Mouse (Mus musculus): ENCODE measurements around the gene Ppt2. TPM values are rescaled to one million over a fixed set of nuclear protein-coding genes. Genes with fewer than 3 reads are reported as not detected.

Gene Ppt2
- total RNA-seq, 2 experiments from 2014 or later: 57.8 to 70.0 TPM

DNA sequence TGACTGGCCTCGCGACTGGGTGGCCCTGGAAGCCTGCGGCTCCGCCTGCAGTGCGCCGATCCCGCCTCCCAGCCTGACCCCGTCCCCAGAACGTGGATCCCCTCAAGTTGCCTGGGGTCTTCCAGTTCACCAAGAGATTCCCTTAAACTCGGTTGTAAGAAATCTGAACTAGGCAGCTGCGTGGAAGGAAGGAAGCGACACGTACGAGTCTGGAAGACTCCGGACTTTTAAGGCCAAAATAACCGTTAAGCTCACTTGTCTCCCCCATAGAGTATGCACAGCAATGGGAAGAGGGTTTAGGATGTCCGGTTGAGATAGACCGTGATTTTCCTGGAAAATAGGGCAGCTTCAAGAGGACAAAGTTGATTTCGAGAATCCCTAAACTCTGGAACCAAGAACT lies 40.5 kb downstream of the Ppt2 start:
- DNase-seq: no peak

DNA sequence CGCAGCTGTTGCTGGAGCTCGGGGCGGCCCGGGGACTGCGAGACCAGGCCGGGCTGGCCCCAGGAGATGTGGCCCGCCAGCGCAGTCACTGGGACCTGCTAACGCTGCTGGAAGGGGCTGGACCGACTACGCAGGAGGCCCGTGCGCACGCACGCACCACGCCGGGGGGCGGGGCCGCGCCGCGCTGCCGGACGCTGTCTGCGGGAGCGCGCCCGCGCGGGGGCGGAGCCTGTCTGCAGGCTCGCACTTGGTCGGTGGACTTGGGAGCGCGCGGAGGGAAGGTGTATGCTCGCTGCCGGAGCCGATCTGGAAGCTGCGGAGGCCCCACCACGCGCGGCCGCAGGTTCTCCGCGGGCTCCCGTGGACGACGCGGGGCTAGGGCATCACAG lies 40.9 kb downstream of the Ppt2 start:
- peak; percentile 97 to 99 for DNase-seq

DNA sequence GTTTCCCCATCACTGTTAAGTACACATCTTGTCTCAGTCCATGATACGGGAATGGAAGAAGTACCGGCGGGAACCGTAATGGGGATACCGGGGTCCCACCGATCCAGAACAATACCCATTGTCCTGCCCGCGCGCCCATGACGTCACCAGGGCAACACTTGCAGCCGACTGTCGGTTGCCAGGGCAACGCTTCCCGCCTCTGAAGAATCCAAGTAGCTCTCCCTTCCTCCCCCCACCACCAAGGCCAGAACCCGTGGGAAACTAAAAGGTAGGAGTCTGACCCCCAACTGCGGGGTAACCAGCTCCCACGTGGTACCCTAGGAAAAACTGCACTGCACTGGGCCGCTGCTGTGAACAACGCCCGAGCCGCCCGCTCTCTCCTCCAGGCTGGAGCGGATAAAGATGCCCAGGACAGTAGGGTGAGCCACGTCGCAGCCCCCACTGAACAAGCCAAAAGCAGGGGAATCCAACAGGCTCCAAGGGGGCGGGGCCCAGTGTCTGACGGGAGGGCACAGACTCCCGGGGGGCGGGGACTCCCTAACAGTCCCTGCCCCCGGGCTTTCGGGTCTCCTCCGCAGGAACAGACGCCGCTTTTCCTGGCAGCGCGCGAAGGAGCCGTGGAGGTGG lies 41.4 kb downstream of the Ppt2 start:
- DNase-seq: peak; percentile 89 to 95

DNA sequence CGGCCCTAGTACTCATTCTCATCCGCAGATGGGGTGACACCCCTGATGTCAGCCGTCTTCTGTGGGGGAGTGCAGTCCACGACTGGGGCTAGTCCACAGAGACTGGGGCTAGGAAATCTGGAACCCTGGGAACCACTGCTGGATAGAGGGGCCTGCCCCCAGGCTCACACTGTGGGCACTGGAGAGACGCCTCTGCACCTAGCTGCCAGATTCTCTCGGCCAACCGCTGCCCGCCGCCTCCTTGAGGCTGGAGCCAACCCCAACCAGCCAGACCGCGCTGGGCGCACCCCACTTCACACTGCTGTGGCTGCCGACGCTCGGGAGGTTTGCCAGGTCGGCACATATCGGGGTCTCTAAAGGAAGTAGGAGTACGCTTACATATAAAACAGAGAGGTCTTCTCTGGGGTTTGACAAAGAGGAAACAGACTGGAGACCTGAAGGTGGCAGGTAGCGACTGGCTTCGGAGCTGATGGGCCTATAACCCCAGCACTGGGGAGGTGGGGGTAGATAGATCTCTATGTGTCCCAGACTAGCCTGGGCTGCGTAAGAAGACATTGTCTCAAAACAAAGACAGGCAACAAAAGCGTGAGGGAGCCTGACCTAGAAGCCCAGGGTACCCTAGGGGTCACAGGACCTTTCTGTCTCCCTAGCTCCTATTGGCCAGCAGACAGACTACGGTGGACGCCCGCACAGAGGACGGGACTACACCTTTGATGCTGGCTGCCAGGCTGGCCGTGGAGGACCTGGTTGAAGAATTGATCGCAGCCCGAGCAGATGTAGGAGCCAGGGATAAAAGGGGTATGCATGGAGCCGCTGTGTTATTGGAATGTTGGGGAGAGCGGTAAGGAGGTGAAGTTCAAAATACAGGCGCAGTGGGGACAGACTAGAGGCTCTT lies 42.2 kb downstream of the Ppt2 start:
- no peak for DNase-seq

DNA sequence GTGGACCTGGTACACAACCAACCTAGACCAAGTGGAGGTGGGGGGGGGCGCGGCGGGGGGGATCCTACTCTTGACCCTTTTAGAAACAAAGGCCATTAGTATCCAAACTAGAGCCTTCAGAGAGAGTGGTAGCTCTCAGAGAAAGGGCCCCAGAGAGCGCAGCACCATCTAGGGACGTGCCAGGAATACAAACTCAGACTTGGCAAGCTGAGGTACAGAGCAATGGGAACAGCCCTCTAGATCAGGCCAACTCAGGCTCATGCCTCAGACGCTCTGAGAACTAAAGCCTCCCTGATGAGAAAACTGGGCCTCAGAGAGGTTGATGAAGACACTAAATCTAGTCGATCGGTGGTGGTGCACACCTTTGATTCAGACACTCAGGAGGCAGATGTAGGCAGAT lies 43.2 kb downstream of the Ppt2 start:
- no peak for DNase-seq

DNA sequence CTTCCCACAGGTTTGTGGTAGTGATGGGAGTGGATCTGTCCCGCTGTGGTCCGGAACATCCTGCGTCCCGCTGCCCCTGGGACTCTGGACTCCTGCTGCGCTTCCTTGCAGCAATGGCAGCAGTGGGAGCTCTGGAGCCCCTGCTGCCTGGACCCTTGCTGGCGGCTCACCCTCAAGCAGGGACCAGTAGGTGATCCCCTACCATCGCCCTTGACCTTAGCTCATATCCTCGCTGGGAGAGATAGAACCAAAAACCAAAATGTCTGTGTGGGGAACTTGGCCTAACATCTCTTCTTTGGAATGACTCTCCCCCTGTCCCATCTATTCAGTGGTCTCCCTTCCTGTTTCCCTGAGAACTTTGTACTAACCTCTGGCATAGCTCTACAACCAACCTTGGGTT lies 44.5 kb downstream of the Ppt2 start:
- DNase-seq: no peak

DNA sequence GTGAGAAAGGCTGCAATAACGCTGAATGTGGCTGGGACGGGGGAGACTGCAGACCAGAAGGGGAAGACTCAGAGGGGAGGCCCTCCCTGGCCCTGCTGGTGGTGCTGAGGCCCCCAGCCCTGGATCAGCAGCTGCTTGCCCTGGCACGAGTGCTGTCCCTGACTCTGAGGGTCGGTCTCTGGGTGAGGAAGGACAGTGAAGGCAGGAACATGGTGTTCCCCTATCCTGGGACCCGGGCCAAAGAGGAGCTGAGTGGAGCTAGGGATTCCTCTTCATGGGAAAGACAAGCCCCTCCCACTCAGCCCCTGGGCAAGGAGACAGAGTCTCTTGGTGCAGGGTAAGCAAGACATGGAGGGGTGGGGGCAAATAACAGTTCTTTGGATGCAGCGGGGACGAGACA lies 44.9 kb downstream of the Ppt2 start:
- DNase-seq: peak in 1 of 2 experiments; percentile 65

DNA sequence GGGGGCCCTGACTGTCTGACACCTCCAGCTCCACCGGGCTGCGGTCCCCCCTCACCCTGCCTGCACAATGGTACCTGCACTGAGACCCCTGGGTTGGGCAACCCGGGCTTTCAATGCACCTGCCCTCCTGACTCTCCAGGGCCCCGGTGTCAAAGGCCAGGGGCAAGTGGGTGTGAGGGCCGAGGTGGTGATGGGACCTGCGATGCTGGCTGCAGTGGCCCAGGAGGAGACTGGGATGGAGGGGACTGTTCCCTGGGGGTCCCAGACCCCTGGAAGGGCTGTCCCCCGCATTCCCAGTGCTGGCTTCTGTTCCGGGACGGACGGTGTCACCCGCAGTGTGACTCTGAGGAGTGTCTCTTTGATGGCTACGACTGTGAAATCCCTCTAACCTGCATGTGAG lies 45.8 kb downstream of the Ppt2 start:
- DNase-seq: no peak

DNA sequence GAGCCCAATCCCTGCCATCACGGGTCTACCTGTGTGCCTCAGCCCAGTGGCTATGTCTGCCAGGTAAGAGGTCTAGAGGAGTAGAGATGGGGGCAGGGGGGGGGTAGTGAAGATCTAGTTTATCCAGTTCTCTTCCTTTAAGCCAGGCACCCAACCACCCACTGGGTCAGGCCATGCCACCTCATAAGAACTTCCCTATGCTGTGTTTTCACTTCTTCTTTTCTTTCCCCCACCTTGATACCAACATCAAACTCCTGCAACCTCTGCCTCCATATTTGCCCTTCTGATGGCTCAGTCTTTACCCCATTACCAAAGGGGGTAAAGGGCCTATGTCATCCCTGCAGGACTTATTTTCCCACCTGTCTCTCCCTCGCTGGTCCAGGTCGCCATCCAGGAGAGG lies 50.2 kb downstream of the Ppt2 start:
- no peak for DNase-seq

DNA sequence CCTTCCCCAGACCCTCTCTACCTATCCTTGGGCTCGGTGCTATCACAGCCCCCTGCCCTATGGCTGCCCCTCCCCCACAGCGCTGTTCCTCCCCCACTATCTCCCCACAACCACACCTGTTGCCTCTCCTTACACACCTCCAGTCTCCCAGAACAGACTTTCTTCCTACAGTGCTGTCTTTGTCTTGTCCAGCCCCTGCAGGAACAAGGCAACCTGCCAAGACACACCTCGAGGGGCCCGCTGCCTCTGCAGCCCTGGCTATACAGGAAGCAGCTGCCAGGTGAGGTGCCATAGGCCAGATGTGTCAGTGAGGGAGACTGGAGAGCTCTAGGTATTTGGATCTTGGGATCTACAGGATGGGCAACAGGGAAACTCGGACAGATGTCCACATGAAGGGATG lies 51.7 kb downstream of the Ppt2 start:
- no peak for DNase-seq

DNA sequence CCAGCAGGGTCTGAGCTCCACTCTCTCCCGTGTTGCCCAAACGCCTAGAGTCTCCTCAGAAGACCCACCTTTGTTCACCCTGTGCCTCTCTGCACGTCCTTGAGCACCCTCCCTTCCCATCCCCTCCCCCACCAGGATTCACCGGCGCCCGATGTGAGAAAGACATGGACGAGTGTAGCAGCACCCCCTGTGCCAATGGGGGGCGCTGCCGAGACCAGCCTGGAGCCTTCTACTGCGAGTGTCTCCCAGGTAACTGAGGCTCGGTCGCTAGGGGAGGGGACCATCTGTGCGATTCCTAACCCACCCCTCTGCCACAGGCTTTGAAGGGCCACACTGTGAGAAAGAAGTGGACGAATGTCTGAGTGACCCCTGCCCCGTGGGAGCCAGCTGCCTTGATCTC lies 55.9 kb downstream of the Ppt2 start:
- no peak for DNase-seq

DNA sequence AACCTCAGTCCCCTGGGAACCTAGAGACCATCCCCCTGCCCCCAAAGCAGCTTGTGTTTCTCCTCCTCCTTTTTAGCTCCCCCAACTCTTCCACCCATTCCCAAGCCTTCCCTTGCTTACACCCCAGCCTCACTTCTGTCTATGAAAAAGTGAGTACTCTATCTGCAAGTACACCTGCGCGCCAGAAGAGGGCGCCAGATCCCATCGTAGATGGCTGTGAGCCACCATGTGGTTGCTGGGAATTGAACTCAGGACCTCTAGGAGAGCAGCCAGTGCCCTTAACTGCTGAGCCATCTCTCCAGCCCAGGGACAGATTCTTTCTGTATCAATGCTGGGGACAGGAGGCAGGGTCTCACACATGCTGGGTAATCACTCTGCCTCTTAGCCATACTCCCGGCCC lies 56.4 kb downstream of the Ppt2 start:
- no peak for DNase-seq

DNA sequence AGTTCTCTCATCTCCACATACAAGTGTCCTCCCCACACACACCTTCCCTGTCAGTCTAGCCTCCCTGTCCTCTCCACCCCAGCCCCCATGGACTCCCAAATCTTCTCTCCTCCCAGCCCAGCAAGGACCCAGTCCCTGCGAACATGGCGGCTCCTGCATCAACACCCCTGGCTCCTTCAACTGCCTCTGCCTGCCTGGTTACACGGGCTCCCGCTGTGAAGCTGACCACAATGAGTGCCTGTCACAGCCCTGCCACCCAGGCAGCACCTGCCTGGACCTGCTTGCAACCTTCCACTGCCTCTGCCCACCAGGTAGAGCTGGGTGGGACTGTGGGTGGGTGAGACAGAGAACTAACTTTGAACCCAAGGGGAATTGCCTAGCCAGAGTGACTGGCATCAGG lies 58.4 kb downstream of the Ppt2 start:
- DNase-seq: no peak

DNA sequence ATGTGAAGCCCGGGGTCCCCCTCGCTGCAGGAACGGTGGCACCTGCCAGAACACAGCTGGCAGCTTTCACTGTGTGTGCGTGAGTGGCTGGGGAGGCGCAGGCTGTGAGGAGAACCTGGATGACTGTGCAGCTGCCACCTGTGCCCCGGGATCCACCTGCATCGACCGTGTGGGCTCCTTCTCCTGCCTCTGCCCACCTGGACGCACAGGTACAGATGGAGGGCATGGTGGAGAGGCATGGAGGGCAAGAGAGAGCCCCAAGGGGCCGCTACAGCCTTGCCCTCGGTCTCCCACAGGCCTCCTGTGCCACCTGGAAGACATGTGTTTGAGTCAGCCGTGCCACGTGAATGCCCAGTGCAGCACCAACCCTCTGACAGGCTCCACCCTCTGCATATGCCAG lies 59.9 kb downstream of the Ppt2 start:
- DNase-seq: no peak

DNA sequence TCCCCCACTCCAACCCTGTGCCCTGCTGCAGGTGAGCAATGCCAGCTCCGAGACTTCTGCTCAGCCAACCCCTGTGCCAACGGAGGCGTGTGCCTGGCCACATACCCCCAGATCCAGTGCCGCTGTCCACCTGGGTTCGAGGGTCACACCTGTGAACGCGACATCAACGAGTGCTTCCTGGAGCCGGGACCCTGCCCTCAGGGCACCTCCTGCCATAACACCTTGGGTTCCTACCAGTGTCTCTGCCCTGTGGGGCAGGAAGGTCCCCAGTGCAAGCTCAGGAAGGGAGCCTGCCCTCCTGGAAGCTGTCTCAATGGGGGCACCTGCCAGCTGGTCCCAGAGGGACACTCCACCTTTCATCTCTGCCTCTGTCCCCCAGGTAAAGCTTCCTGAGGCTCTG lies 61.0 kb downstream of the Ppt2 start:
- no peak for DNase-seq

Other genes with a start within 250 kb of the Ppt2 start
- 1 to 10 TPM; 1.2 to 1.8 TPM for gene BC051142, start 229.7 kb downstream of the Ppt2 start, total RNA-seq (2021)
- not detected for gene Btnl4, start 151.2 kb downstream of the Ppt2 start, total RNA-seq (2021)
- not detected for gene Btnl6, start 111.2 kb downstream of the Ppt2 start, total RNA-seq (2021)
- 10 to 100 TPM; 20.1 to 37.0 TPM for gene Notch4, start 64.2 kb downstream of the Ppt2 start, total RNA-seq (2021)
- gene Gpsm3, start 38.7 kb downstream of the Ppt2 start, total RNA-seq (2021): 1 to 10 TPM; 5.2 to 6.2 TPM
- 10 to 100 TPM; 34.7 to 41.4 TPM for gene Pbx2, start 37.2 kb downstream of the Ppt2 start, total RNA-seq (2021)
- under 1 TPM; 0.82 to 0.99 TPM for gene Ager, start 30.6 kb downstream of the Ppt2 start, total RNA-seq (2021)
- 10 to 100 TPM; 67.7 to 86.5 TPM for gene Rnf5, start 24.8 kb downstream of the Ppt2 start, total RNA-seq (2021)
- 100 to 1,000 TPM in 1 of 2 experiments, 10 to 100 TPM in 1; 99.4 to 109 TPM for gene Agpat1, start 24.2 kb downstream of the Ppt2 start, total RNA-seq (2021)
- gene Egfl8, start 12.5 kb downstream of the Ppt2 start, total RNA-seq (2021): 1 to 10 TPM; 2.9 to 4.6 TPM
- 10 to 100 TPM in 1 of 2 experiments, 1 to 10 TPM in 1; 5.0 to 14.3 TPM for gene Prrt1, start 1.0 kb upstream of the Ppt2 start, total RNA-seq (2021)
- gene Fkbpl, start 16.3 kb upstream of the Ppt2 start, total RNA-seq (2021): 10 to 100 TPM; 12.7 to 15.8 TPM
- gene Atf6b, start 18.6 kb upstream of the Ppt2 start, total RNA-seq (2021): 10 to 100 TPM; 45.7 to 58.8 TPM
- gene Tnxb, start 42.0 kb upstream of the Ppt2 start, total RNA-seq (2021): 10 to 100 TPM; 26.9 to 34.3 TPM
- 100 to 1,000 TPM; 140 to 152 TPM for gene C4b, start 115.4 kb upstream of the Ppt2 start, total RNA-seq (2021)
- gene Cyp21a1, start 176.1 kb upstream of the Ppt2 start, total RNA-seq (2021): 1,000 to 10,000 TPM; 6,006 to 9,312 TPM
- gene Stk19, start 208.4 kb upstream of the Ppt2 start, total RNA-seq (2021): 10 to 100 TPM; 35.8 to 57.5 TPM
- 10 to 100 TPM; 66.9 to 67.3 TPM for gene Dxo, start 208.5 kb upstream of the Ppt2 start, total RNA-seq (2021)
- 10 to 100 TPM; 59.5 to 59.9 TPM for gene Skiv2l, start 221.7 kb upstream of the Ppt2 start, total RNA-seq (2021)
- 10 to 100 TPM; 52.6 to 53.4 TPM for gene Nelfe, start 221.9 kb upstream of the Ppt2 start, total RNA-seq (2021)
- 10 to 100 TPM; 11.4 to 20.9 TPM for gene Cfb, start 234.0 kb upstream of the Ppt2 start, total RNA-seq (2021)